Mouse (Mus musculus): ENCODE data around the gene Cox19.

DNA sequence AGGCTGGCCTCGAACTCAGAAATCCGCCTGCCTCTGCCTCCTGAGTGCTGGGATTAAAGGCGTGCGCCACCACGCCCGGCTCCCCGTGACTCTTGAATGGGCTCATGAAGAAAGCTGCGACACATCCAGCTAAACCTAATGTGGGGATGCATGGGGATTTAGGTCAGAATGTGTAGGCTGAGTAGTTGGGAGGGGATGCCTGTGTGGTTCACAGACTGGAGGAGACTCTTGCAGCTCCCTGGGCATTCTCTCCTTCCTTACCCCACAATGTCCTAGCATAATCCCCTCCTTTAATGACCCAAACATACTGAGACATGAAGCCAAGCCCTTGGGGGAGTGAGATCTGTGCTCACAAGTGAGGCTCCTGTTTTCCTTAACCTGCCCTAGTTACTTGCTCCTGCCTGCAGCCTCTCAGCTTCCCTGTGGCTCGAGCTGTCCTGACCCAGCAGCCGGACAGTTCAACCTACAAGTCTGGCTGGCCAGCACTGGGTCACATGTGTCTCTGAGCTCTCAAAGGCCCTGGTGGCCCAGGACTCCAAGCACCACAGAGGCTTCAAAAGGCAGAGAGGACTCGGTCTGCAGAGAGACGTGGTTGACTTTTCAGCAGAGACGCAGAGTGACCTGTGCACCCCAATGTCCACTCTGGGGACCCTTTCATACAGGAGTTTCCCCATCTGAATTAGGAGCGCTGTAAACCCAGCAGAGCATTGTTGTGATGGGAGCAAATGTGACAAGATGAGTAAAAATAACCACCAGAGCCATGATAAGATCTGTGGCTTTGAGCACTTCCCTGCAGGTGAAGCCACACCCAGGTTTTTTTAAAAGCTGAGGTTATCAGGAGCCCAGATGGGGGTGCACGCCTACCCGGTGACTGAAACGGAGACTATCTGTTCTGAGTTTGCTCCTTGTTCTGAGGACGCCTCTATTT lies 30.6 kb upstream of the Cox19 start:
- no peak for TF ChIP-seq FLI1 (IDR thresholded peaks at IDR 0.05; ENCODE audit: low read length)
- no peak for TF ChIP-seq GATA1 (IDR thresholded peaks at IDR 0.05; ENCODE audit: borderline replicate concordance, low read length)
